10 mouse cellular contexts compared by ENCODE assay signal in the genomic region with DNA sequence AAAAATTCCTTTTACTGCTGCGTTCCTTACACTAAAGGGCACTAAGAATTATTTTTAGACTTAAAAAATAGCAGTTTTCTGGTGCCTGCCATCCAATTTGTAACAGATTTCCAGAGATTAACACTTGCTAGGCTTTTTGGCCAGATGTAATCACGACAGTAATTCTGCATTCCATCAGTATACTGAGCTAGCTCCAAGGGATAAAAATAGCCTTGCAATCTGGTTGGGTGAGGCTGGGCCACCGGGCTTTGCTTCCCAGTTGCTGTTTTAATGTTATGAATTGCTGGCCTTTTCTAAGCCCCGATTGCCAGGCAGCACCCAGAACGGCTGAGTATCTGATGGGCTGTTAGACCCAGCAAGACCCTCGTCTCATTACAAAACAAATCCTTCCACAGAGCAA.
A peak's percentile ranks its signal among the peaks of the same experiment; 100 is the strongest.
DNase-seq lines count a peak whose midpoint lies in the region; ATAC-seq and TF ChIP-seq lines count a peak whose summit lies in the region.
"Had no signal": no experiment of that assay in that cellular context is flagged by ENCODE, and none has a peak within 500 bp of the region (broad histone marks: within the 10 kb centered on the region; RNA-seq: fewer than 3 reads in every experiment).

No protein-coding gene starts in this region.

- DNase-seq in frontal cortex, postnatal 25 days (ENCODE audit: low spot score in 2 of 2), result no peak
- no peak for DNase-seq in limb, embryonic 11.5 days (ENCODE audit: low spot score)
- no peak for DNase-seq in limb, embryonic 10.5 days (ENCODE audit: low spot score)
- no peak for DNase-seq in spleen, postnatal 4 days (ENCODE audit: low spot score in 2 of 2)
- DNase-seq: B cell, adult 2 months had no signal

- no peaks in the 10 kb centered on the region for H3K9me3 ChIP-seq in limb, embryonic 11.5 days (ENCODE audit: control insufficient read depth, low read length)
- no peaks in the 10 kb centered on the region for H3K9me3 ChIP-seq in limb, embryonic 10.5 days (replicated peaks)
- peaks cover 8% of the 10 kb centered on the region for H3K9me3 ChIP-seq in heart, embryonic 14.5 days (ENCODE audit: control insufficient read depth, low read length)

- H3K9ac ChIP-seq in limb, embryonic 11.5 days (ENCODE audit: low read length), result no peak overlapping the region
- no peak overlapping the region for H3K9ac ChIP-seq in heart, embryonic 14.5 days (ENCODE audit: low read length)

- 0 out of 2 replicates have a peak, but pooled peaks cover 5% of the 10 kb centered on the region for H3K4me1 ChIP-seq in limb, embryonic 11.5 days (ENCODE audit: control insufficient read depth, insufficient read depth, low read length)
- H3K4me1 ChIP-seq in limb, embryonic 10.5 days, result peaks cover 16% of the 10 kb centered on the region
- peaks cover 10 to 18% of the 10 kb centered on the region in 2 experiments for H3K4me1 ChIP-seq in heart, embryonic 14.5 days (ENCODE audit: control insufficient read depth in 2 of 2, insufficient read depth in 2 of 2, low read length in 2 of 2)
- peaks cover 17% of the 10 kb centered on the region for H3K4me1 ChIP-seq in olfactory bulb, adult 2 months (ENCODE audit: control insufficient read depth, insufficient read depth, low read length)

- H3K4me3 ChIP-seq in limb, embryonic 11.5 days (ENCODE audit: low read depth, low read length), result no peak overlapping the region
- no peak overlapping the region for H3K4me3 ChIP-seq in limb, embryonic 10.5 days
- H3K4me3 ChIP-seq in heart, embryonic 14.5 days (ENCODE audit: control insufficient read depth in 1 of 2, insufficient read depth in 1 of 2, low read depth in 1 of 2, low read length in 2 of 2), result no peak overlapping the region
- no peak overlapping the region for H3K4me3 ChIP-seq in olfactory bulb, adult 2 months (ENCODE audit: insufficient read depth, low read depth, low read length)

- no peak for TF ChIP-seq CTCF in olfactory bulb, adult 2 months (IDR thresholded peaks at IDR 0.05; ENCODE audit: insufficient read depth, low read depth, low read length)

- H3K27ac ChIP-seq in limb, embryonic 11.5 days (replicated peaks; ENCODE audit: low read depth, low read length), result no peak overlapping the region
- no peak overlapping the region for H3K27ac ChIP-seq in limb, embryonic 10.5 days
- H3K27ac ChIP-seq in heart, embryonic 14.5 days (replicated peaks in 1 of 2; ENCODE audit: control insufficient read depth in 1 of 2, insufficient read depth in 1 of 2, low read depth in 2 of 2, low read length in 2 of 2), result peak overlapping the region; percentile 46 to 72; a peak in 2 of 4 replicates
- H3K27ac ChIP-seq in olfactory bulb, adult 2 months (ENCODE audit: insufficient read depth, low read depth, low read length), result peak overlapping the region; percentile 77
- H3K27ac ChIP-seq: macrophage had no signal

- peak; percentile 96 for ATAC-seq in frontal cortex, adult (ENCODE audit: low TSS enrichment)
- 0 out of 2 replicates have a peak, but pooled peaks have one; percentile 9 for ATAC-seq in limb, embryonic 11.5 days (ENCODE audit: insufficient number of reproducible peaks, low FRiP score, low TSS enrichment, low read depth)
- no peak for ATAC-seq in heart, embryonic 14.5 days (ENCODE audit: insufficient number of reproducible peaks, insufficient read depth, low FRiP score, low read depth)
- no peak for ATAC-seq in monocyte, adult 5-6 weeks (replicated peaks; ENCODE audit: insufficient number of reproducible peaks, low FRiP score, low TSS enrichment, poor library complexity, severe bottlenecking)

- 40% methylated on average over 6 of the region's 6 CpGs for WGBS in limb, embryonic 11.5 days
- WGBS in limb, embryonic 10.5 days, result 67% methylated on average over 6 of the region's 6 CpGs
- 11% methylated on average over 6 of the region's 6 CpGs for WGBS in heart, embryonic 14.5 days
- 17% methylated on average over 6 of the region's 6 CpGs for WGBS in olfactory bulb, adult 2 months

- H3K4me2 ChIP-seq in limb, embryonic 11.5 days (ENCODE audit: low read depth, severe bottlenecking), result no peak overlapping the region
- peak overlapping the region; percentile 38 for H3K4me2 ChIP-seq in heart, embryonic 14.5 days (ENCODE audit: low read length)

- H3K36me3 ChIP-seq in limb, embryonic 11.5 days (ENCODE audit: control insufficient read depth, insufficient read depth, low read length), result no peaks in the 10 kb centered on the region
- H3K36me3 ChIP-seq in limb, embryonic 10.5 days, result no peaks in the 10 kb centered on the region
- H3K36me3 ChIP-seq in heart, embryonic 14.5 days (ENCODE audit: control insufficient read depth, insufficient read depth, low read length), result no peaks in the 10 kb centered on the region

- no peaks in the 10 kb centered on the region for H3K27me3 ChIP-seq in limb, embryonic 11.5 days (ENCODE audit: control insufficient read depth, insufficient read depth, low read length)
- H3K27me3 ChIP-seq in limb, embryonic 10.5 days (ENCODE audit: low read depth, poor library complexity, severe bottlenecking), result no peaks in the 10 kb centered on the region
- no peaks in the 10 kb centered on the region for H3K27me3 ChIP-seq in heart, embryonic 14.5 days (ENCODE audit: control insufficient read depth, insufficient read depth, low read length)

- TF ChIP-seq POLR2A in olfactory bulb, adult 2 months (IDR thresholded peaks at IDR 0.05; ENCODE audit: insufficient read depth, low read depth, low read length), result no peak

Comparison
In these comparisons a context has a peak if more than half of its experiments do, and no peak if none do; other contexts are left out.
1. ATAC-seq: peak in frontal cortex, adult (single experiment) and limb, embryonic 11.5 days (single experiment); none in heart, embryonic 14.5 days (single experiment) and monocyte, adult 5-6 weeks (single experiment).
2. H3K27ac ChIP-seq: peak in heart, embryonic 14.5 days (2 of 2) and olfactory bulb, adult 2 months (single experiment); none in limb, embryonic 11.5 days (single experiment) and limb, embryonic 10.5 days (single experiment).